Mouse (Mus musculus) lung, embryonic 14.5 days (tissue): ENCODE data around the gene Phf13. TPM values are rescaled to one million over a fixed set of nuclear protein-coding genes. Genes with fewer than 3 reads are reported as not detected.
A peak's percentile ranks its signal among the peaks of the same experiment; 100 is the strongest.

Experiments
- ATAC-seq: fragments of 200-750 bp; cut with Nextera tagmentation; 2 replicates; pipeline ENCODE4 v1.8.0; 2017; ENCODE audit warnings: mild to moderate bottlenecking, moderate TSS enrichment, moderate library complexity; ENCODE audit not compliant: insufficient read depth
- DNase-seq: peaks from one replicate; pipeline ENCODE4 v3.0.0-alpha.2; 2015
- H3K27ac ChIP-seq: fragments of 300-500 bp; sonication (generic); 2 replicates; pipeline ENCODE4 v1.5.1; 2014; ENCODE audit warnings: low read depth, mild to moderate bottlenecking, moderate library complexity
- H3K27me3 ChIP-seq: fragments of 300-500 bp; sonication (generic); 2 replicates; pipeline ENCODE4 v1.6.1; 2014; ENCODE audit warnings: low read length, control low read depth; ENCODE audit not compliant: insufficient read depth
- H3K36me3 ChIP-seq: fragments of 300-500 bp; sonication (generic); 2 replicates; pipeline ENCODE4 v1.6.1; 2014; ENCODE audit warnings: control low read depth; ENCODE audit not compliant: insufficient read depth
- H3K4me1 ChIP-seq: fragments of 300-500 bp; sonication (generic); 2 replicates; pipeline ENCODE4 v1.6.1; 2014; ENCODE audit warnings: antibody characterized with exemption, control low read depth; ENCODE audit not compliant: insufficient read depth
- H3K4me2 ChIP-seq: fragments of 300-500 bp; sonication (generic); 2 replicates; pipeline ENCODE4 v1.6.1; 2014; ENCODE audit warnings: mild to moderate bottlenecking
- H3K4me3 ChIP-seq: fragments of 300-500 bp; sonication (generic); 2 replicates; pipeline ENCODE4 v1.5.1; 2014; ENCODE audit warnings: low read depth, low read length
- H3K9ac ChIP-seq: fragments of 300-500 bp; sonication (generic); 2 replicates; pipeline ENCODE4 v1.6.1; 2014
- H3K9me3 ChIP-seq: fragments of 300-500 bp; sonication (generic); 2 replicates; pipeline ENCODE4 v1.6.1; 2016; ENCODE audit warnings: low read depth, low read length, control low read depth
- CTCF ChIP-seq: IDR thresholded peaks from 2 replicates; pipeline ENCODE4 v1.5.1; 2016; ENCODE audit warnings: antibody characterized with exemption, low read depth
- whole genome bisulfite sequencing: fragments of 180-500 bp; shearing (Covaris S2); extraction: QIAGEN DNeasy Blood & Tissue Kit; methylation state at CpG from one replicate; pipeline ENCODE4 v1.1.7; 2014; 5-methylcytosine and 5-hydroxymethylcytosine counted together
- polyA plus RNA-seq: library from polyadenylated mRNA; unstranded; fragments of >200 nt; fragmentation: Nextera tagmentation; extraction: Ambion mirVana; gene quantifications from 2 replicates; pipeline ENCODE4 v1.2.1, GENCODE M21; 2014

The Phf13 gene
- polyA plus RNA-seq, 1 experiment from 2014 or later, result 32.3 TPM

- Histone ChIP-seq H3K9ac (no peak overlapping the region; the same call in 1 of the 2 replicates), H3K27ac (no peak overlapping the region), H3K9me3 (no peaks in the 10 kb centered on the region), H3K27me3 (no peaks in the 10 kb centered on the region), H3K4me3 (no peak overlapping the region), H3K4me1 (peaks cover 27% of the 10 kb centered on the region), H3K36me3 (peaks cover 46% of the 10 kb centered on the region), H3K4me2 (no peak overlapping the region; the same call in 1 of the 2 replicates)
- TF ChIP-seq CTCF, result no peak
- 87% methylated on average over 16 of the region's 16 CpGs for WGBS
- DNase-seq (no peak), ATAC-seq (no peak)
Observed at GRCm38 (mm10) chr4:152012109-152012508, 16.1 kb upstream of the Phf13 start.

- H3K9ac ChIP-seq, result peak overlapping the region; percentile 67
- no peaks in the 10 kb centered on the region for H3K9me3 ChIP-seq
- WGBS, result 51% methylated on average over 8 of the region's 8 CpGs
- ATAC-seq, result no peak
- H3K4me2 ChIP-seq, result peak overlapping the region; percentile 100
- H3K27me3 ChIP-seq, result no peaks in the 10 kb centered on the region
- peak overlapping the region; percentile 79 for H3K4me3 ChIP-seq
- H3K4me1 ChIP-seq, result peaks cover 29% of the 10 kb centered on the region
- H3K36me3 ChIP-seq, result peaks cover 38% of the 10 kb centered on the region
- TF ChIP-seq CTCF, result no peak
- no peak for DNase-seq
- H3K27ac ChIP-seq, result peak overlapping the region; percentile 40; the same call in 1 of the 2 replicates
Observed at GRCm38 (mm10) chr4:152011171-152011760, 15.2 kb upstream of the Phf13 start.

GRCm38 (mm10) chr4:152010707-152011134 is 14.7 kb upstream of the Phf13 start:
- peak overlapping the region; percentile 100 for H3K4me2 ChIP-seq
- H3K4me1 ChIP-seq, result peaks cover 29% of the 10 kb centered on the region

GRCm38 (mm10) chr4:152010091-152010706 is 14.1 kb upstream of the Phf13 start:
- WGBS, result under 1% methylated on average over 10 of the region's 10 CpGs

More at GRCm38 (mm10) chr4:152010707-152011134, 14.7 kb upstream of the Phf13 start:
- TF ChIP-seq CTCF, result no peak
- Histone ChIP-seq H3K4me3 (peak overlapping the region; percentile 79), H3K27ac (peak overlapping the region; percentile 95), H3K27me3 (no peaks in the 10 kb centered on the region), H3K36me3 (peaks cover 33% of the 10 kb centered on the region), H3K9ac (peak overlapping the region; percentile 67), H3K9me3 (no peaks in the 10 kb centered on the region)
- ATAC-seq (0 out of 2 replicates have a peak, but pooled peaks have one; percentile 0), DNase-seq (no peak)
- WGBS, result 10% methylated on average over 13 of the region's 13 CpGs

GRCm38 (mm10) chr4:152009076-152010051 is 13.3 kb upstream of the Phf13 start:
- peak overlapping the region; percentile 95 for H3K27ac ChIP-seq
- peaks cover 19% of the 10 kb centered on the region for H3K36me3 ChIP-seq
- H3K9ac ChIP-seq, result peak overlapping the region; percentile 67
- H3K4me1 ChIP-seq, result peaks cover 29% of the 10 kb centered on the region
- H3K9me3 ChIP-seq, result no peaks in the 10 kb centered on the region
- no peak for TF ChIP-seq CTCF
- DNase-seq (peak; percentile 91), ATAC-seq (peak; percentile 84)
- under 1% methylated on average over 111 of the region's 115 CpGs for WGBS
- peak overlapping the region; percentile 79 for H3K4me3 ChIP-seq
- H3K4me2 ChIP-seq, result peak overlapping the region; percentile 100
- H3K27me3 ChIP-seq, result no peaks in the 10 kb centered on the region

More at GRCm38 (mm10) chr4:152010091-152010706, 14.1 kb upstream of the Phf13 start:
- Histone ChIP-seq H3K27me3 (no peaks in the 10 kb centered on the region), H3K4me1 (peaks cover 29% of the 10 kb centered on the region), H3K27ac (peak overlapping the region; percentile 95), H3K9ac (peak overlapping the region; percentile 67), H3K36me3 (peaks cover 27% of the 10 kb centered on the region), H3K4me3 (peak overlapping the region; percentile 79), H3K4me2 (peak overlapping the region; percentile 100), H3K9me3 (no peaks in the 10 kb centered on the region)
- peak; percentile 31 for ATAC-seq
- no peak for TF ChIP-seq CTCF
- DNase-seq, result peak; percentile 77

GRCm38 (mm10) chr4:152008622-152009075 is 12.6 kb upstream of the Phf13 start, which contains the start of gene Klhl21:
TSS of gene Klhl21 (plus strand) at chr4:152008803.
- H3K27me3 ChIP-seq, result no peaks in the 10 kb centered on the region
- H3K9me3 ChIP-seq, result no peaks in the 10 kb centered on the region
- peak within 1 kb of the TSS; percentile 95 for H3K27ac ChIP-seq
- TF ChIP-seq CTCF, result no peak
- H3K9ac ChIP-seq, result peak within 1 kb of the TSS; percentile 67
- WGBS, result under 1% methylated on average over 45 of the region's 45 CpGs
- H3K4me1 ChIP-seq, result peaks cover 29% of the 10 kb centered on the region
- peak within 1 kb of the TSS; percentile 79 for H3K4me3 ChIP-seq
- DNase-seq (peak; percentile 98), ATAC-seq (peak; percentile 90)
- peak within 1 kb of the TSS; percentile 100 for H3K4me2 ChIP-seq
- peaks cover 12% of the 10 kb centered on the region; the same call in 1 of the 2 replicates for H3K36me3 ChIP-seq
